Mouse (Mus musculus) adrenal gland, adult 2 months (tissue): Measurements from ENCODE around the gene Hes6. TPM values are rescaled to one million over a fixed set of nuclear protein-coding genes. Genes with fewer than 3 reads are reported as not detected.

Experiments
- DNase-seq: peaks from one replicate; pipeline ENCODE4 v3.0.0; 2021
- polyA plus RNA-seq: library from polyadenylated mRNA; depleted of rRNA; stranded (reverse); fragments of >200 nt; gene quantifications from 2 replicates; pipeline ENCODE4 v1.2.3, GENCODE M21; 2012; rRNA removed
- total RNA-seq, 2 experiments: library from RNA; stranded (reverse); gene quantifications; 2 replicates each; pipeline ENCODE4 v1.2.3; 2021

The Hes6 gene
- total and polyA plus RNA-seq, 3 experiments, result 190 to 309 (median 273) TPM

DNA sequence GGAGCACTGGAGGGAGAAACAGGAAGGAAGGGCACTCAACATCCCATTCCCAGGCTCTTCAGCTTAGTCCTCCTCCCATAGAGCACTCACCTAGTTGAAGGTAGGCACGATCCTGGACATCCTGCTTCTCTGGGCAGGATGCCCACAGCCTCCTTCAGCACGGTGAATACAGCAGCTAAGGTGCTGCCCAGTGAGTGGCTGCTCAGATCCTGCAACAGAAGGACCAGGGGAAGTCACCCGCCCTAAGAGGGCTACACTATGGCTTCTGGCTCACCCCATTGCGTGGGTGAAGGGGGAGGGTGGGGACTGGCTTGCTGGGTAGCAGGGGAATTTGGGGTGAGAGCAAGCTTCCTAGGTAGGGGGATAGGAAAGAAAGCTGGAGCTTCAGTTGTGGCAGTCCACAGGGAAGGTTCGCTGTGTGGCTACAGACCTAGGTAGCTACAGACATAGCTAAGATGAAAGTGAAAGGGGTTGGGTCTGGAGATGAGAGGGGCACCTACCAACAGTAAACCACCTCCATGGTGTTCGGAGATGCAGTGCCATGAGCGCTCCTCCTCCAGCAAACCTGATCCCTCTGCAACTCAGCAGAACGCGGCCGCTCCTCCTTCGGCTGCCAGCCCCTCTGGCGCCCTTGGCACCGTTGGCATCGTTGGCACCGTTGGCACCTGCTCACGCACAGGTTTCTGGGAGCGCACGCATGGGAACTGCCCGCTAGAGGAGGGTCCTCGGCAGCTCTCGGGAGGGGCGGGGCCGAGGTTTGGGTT, 8.2 kb downstream of the Hes6 start:
- DNase-seq, result no peak

DNA sequence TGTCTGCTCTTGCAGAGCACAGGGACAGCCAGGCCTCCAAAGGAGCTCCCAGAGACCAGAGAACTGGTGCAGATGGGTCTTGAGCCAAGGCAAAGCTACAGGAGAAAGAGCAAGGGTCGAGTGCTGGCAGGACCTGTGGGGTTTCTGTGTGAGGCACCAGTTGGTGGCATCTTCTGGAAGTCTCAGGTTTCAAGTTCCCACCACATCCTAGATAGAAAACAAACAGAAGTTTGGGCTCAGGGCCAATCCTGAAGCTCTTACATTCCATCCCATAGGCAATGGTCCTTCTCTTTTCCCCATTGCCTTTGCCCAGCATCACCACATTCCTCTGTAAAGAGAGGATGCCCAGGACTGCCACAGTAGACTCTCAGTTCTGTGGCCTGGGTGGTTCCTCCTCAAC, 8.9 kb downstream of the Hes6 start:
- no peak for DNase-seq

- peak; percentile 90 for DNase-seq
Measured at GRCm38 (mm10) chr1:91398260-91399062, 15.4 kb downstream of the Hes6 start, which contains the start of gene Ilkap. Ilkap (minus strand) TSS chr1:91398815.

DNA sequence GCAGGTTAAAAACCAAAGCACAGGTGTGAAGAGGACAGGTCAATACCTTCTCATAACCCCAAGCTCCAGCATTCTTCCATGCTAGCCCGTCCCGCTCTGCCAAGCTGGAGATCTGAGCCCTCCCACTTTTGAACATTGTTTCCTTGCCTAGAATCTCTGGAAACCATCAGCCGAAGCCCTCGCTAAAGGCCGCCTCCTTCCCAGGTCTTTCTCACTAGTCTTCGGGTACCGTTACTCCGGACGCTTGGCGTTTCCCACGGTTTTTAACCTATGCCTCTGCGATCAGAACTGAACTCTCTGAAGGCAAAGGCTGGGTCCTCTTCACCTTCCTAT, 15.9 kb downstream of the Hes6 start:
- DNase-seq, result no peak

- no peak for DNase-seq
Measured at GRCm38 (mm10) chr1:91390369-91390768, 23.5 kb downstream of the Hes6 start.

DNA sequence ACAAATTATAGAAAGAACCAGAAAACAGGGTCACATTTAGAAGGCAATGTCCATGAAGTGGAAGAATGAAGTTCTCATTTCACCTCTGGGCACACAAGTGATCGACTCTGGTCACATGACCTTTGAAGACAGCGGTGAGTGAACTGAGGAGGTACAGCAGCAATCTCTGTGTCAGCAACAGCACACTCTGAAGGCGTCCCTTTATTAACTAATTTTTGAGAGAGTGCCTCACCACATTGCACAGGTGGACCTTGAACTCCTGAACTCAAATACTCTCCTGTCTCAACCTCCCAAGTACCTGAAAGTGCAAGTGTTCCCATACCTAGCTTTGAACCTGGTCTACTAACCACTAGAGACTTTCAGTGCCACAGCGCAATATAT, 32.8 kb downstream of the Hes6 start:
- DNase-seq, result no peak

GRCm38 (mm10) chr1:91380453-91381090, 33.3 kb downstream of the Hes6 start:
- peak; percentile 65 for DNase-seq

DNA sequence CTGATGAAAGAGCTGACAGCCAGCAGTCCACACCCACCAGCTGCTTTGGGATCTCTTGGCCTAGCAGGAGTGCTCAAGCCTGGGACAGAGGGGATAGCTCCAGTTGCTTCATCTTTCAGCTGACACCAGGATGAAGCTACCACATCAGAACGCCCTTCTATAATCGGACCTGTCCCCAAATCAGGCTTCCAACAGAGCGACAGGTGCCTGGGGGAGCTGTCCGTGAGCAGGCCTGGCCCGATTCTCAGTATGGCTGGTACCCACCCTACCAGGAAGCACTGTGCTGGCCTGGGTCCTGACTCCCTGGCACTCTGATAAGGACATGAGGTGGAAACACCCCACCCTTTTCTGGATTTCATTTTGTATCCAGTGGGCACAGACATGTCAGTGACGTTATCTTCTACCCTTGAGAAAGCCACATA, 40.4 kb downstream of the Hes6 start:
- DNase-seq, result no peak

GRCm38 (mm10) chr1:91370055-91370454, 43.8 kb downstream of the Hes6 start:
- DNase-seq, result peak; percentile 71

DNA sequence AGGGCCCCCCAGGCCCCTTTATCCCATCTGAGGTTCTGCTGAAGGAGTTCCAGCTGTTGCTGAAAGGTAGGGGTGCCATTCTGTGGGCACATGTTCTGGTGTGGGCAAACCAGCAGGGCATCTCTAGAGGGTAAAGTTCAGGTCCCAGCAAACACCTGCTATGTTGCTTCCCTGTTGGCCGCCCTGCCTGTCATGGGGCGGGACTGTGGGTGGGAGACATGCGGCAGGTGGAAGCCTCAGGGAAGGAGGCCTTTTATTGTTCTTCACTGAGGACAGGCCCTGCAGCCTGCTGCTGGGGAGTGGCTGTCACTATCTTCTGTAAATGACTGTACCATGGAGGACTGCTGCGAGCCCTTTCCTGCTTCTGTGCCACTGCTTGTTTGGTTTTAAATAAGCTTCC, 44.4 kb downstream of the Hes6 start:
- DNase-seq, result no peak

DNA sequence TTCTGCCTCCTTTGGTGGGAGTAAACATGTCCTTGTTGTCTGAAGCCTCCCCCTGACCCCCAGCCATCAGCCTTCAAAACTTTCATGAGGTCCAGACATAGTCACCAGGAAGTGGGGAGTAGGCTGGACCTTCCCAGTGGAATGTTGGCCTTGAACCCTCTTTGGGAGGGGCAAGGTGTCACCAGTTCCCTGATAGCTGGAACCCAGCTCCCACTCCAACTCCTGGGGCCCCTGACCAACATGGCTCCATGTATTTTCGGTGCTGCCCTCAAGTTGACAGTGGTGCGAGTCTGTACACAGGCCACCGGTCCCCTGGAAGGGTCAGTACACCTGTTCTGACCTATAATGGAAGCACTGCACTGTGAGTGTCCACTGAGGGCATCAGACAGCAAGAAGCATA, 46.5 kb downstream of the Hes6 start:
- DNase-seq, result no peak

DNA sequence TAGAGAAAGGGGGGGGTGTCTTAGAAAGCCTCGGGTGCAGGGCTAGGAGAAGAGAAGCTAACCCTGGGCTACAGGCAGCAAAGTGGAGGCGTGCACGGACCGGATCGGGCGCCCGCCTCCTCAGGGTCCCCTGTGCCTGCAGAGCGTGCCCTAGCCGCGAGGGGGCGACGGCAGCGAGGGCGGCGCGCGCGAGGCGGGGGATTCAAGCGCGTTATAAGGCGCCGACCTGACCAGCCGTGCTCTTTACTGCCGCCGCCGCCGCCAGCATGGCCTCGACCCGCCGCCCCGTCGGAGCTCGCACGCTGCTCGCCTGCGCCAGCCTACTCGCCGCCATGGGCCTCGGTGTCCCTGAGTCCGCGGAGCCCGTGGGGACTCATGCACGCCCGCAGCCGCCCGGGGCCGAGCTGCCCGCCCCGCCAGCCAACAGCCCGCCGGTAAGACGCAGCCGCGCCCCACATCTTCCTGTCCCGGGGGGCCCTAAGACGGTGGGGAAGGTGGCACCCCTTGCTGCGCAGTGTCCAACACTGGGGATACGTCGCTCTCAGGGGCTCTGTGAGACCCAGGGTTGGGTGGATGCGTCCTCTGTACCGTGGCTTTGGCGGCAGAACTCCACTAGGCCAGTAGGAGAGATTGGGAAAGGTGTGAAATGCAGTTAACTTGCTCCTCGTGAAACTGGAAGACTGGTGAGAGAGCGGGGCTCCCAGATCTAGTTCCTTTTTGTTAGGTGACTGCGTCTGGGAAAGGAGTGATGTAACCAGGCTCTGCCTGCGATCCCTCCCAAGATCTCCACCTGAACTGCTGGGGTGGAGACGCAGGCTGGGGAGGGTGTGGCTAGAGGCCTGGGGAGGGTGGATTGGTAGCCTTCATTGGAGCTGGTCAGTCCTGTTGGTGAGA, 47.4 kb downstream of the Hes6 start, which contains the start of gene Erfe:
TSS of gene Erfe (plus strand) at position 216 of the 894 bp plus-strand sequence.
- DNase-seq, result peak; percentile 82

GRCm38 (mm10) chr1:91365816-91366214, 48.0 kb downstream of the Hes6 start:
- no peak for DNase-seq

GRCm38 (mm10) chr1:91364822-91365644, 48.8 kb downstream of the Hes6 start:
- peak; percentile 51 for DNase-seq

- DNase-seq, result no peak
Measured at GRCm38 (mm10) chr1:91362113-91362512, 51.7 kb downstream of the Hes6 start.

Other genes with a start within 250 kb of the Hes6 start
- 10 to 100 TPM in 1 of 2 experiments, 1 to 10 TPM in 1; 8.0 to 10.7 TPM for gene Ramp1, start 234.2 kb downstream of the Hes6 start, total RNA-seq
- gene Ramp1, start 234.2 kb downstream of the Hes6 start, polyA plus RNA-seq, result 19.9 and 26.5 TPM in 2 replicates
- gene Ube2f, start 163.7 kb downstream of the Hes6 start, total RNA-seq, result 100 to 1,000 TPM in 1 of 2 experiments, 10 to 100 TPM in 1; 64.8 to 109 TPM
- 11.7 and 13.9 TPM in 2 replicates for gene Ube2f, start 163.7 kb downstream of the Hes6 start, polyA plus RNA-seq
- gene Scly, start 115.7 kb downstream of the Hes6 start, total RNA-seq, result 10 to 100 TPM; 22.9 to 28.4 TPM
- gene Scly, start 115.7 kb downstream of the Hes6 start, polyA plus RNA-seq, result 15.1 and 20.7 TPM in 2 replicates
- under 1 TPM in 1 of 2 experiments, not detected in 1; 0.12 TPM for gene Espnl, start 92.0 kb downstream of the Hes6 start, total RNA-seq
- gene Espnl, start 92.0 kb downstream of the Hes6 start, polyA plus RNA-seq, result 0.04 and 0.10 TPM in 2 replicates
- gene Klhl30, start 63.0 kb downstream of the Hes6 start, total RNA-seq, result 1 to 10 TPM; 1.0 to 2.1 TPM
- 3.1 and 3.3 TPM in 2 replicates for gene Klhl30, start 63.0 kb downstream of the Hes6 start, polyA plus RNA-seq
- 10 to 100 TPM in 1 of 2 experiments, 1 to 10 TPM in 1; 3.7 to 16.4 TPM for gene Erfe, start 47.6 kb downstream of the Hes6 start, total RNA-seq
- gene Erfe, start 47.6 kb downstream of the Hes6 start, polyA plus RNA-seq, result 1.5 and 2.4 TPM in 2 replicates
- gene Ilkap, start 15.2 kb downstream of the Hes6 start, total RNA-seq, result 10 to 100 TPM; 88.8 to 94.7 TPM
- gene Ilkap, start 15.2 kb downstream of the Hes6 start, polyA plus RNA-seq, result 121 and 122 TPM in 2 replicates
- gene Per2, start 45.3 kb upstream of the Hes6 start, total RNA-seq, result 10 to 100 TPM; 22.2 to 68.7 TPM
- gene Per2, start 45.3 kb upstream of the Hes6 start, polyA plus RNA-seq, result 24.7 and 40.0 TPM in 2 replicates
- gene Traf3ip1, start 80.6 kb upstream of the Hes6 start, total RNA-seq, result 10 to 100 TPM; 10.1 to 11.8 TPM
- gene Traf3ip1, start 80.6 kb upstream of the Hes6 start, polyA plus RNA-seq, result 6.2 and 6.8 TPM in 2 replicates
- 10 to 100 TPM; 17.8 to 22.0 TPM for gene Asb1, start 126.5 kb upstream of the Hes6 start, total RNA-seq
- 4.2 and 6.6 TPM in 2 replicates for gene Asb1, start 126.5 kb upstream of the Hes6 start, polyA plus RNA-seq